Mouse (Mus musculus) thymus, adult 2 months (tissue): ENCODE data around the gene Adipoq.

Experiments used
- CTCF ChIP-seq: fragments of 200-500 bp; IDR thresholded peaks from 2 replicates; pipeline ENCODE4 v1.5.1; 2012; ENCODE audit warnings: mild to moderate bottlenecking, control low read depth, low read length, moderate library complexity, borderline replicate concordance; ENCODE audit not compliant: control insufficient read depth, poor library complexity, insufficient read depth; ENCODE audit errors: extremely low read depth
- POLR2A ChIP-seq: fragments of 200-500 bp; IDR thresholded peaks from 2 replicates; pipeline ENCODE4 v1.6.1; 2012; ENCODE audit warnings: mild to moderate bottlenecking, low read length, control low read depth, moderate library complexity; ENCODE audit not compliant: control insufficient read depth, poor library complexity, insufficient read depth; ENCODE audit errors: extremely low read depth

GRCm38 (mm10) chr16:23196791-23197190 lies 50.5 kb downstream of the Adipoq start:
- TF ChIP-seq POLR2A (no peak), CTCF (no peak)
